Mouse (Mus musculus) midbrain, embryonic 14.5 days (tissue): ENCODE data around the gene Zwilch. TPM values are rescaled to one million over a fixed set of nuclear protein-coding genes. Genes with fewer than 3 reads are reported as not detected.
"Not testable (repeated sequence)": the region's sequence is repeated elsewhere in the genome, so short reads cannot be mapped to it uniquely, and the experiment has no call there.

ENCODE experiments used
- ATAC-seq: fragments of 200-750 bp; cut with Nextera tagmentation; 2 replicates; pipeline ENCODE4 v1.8.0; 2017; ENCODE audit warnings: moderate number of reproducible peaks, moderate library complexity; ENCODE audit not compliant: low FRiP score, low TSS enrichment
- DNase-seq: peaks from one replicate; pipeline ENCODE4 v3.0.0-alpha.2; 2015
- H3K27ac ChIP-seq: fragments of 300-500 bp; sonication (generic); replicated peaks from 2 replicates; pipeline ENCODE4 v1.5.1; 2014; ENCODE audit warnings: mild to moderate bottlenecking, low read depth, low read length, moderate library complexity
- H3K27me3 ChIP-seq: fragments of 300-500 bp; sonication (generic); 2 replicates; pipeline ENCODE4 v1.6.1; 2014; ENCODE audit warnings: low read length, control low read depth, mixed read lengths; ENCODE audit not compliant: control insufficient read depth, insufficient read depth
- H3K36me3 ChIP-seq: fragments of 300-500 bp; sonication (generic); 2 replicates; pipeline ENCODE4 v1.6.1; 2014; ENCODE audit warnings: low read length, control low read depth; ENCODE audit not compliant: control insufficient read depth, insufficient read depth
- H3K4me1 ChIP-seq: fragments of 300-500 bp; sonication (generic); 2 replicates; pipeline ENCODE4 v1.6.1; 2014; ENCODE audit warnings: mild to moderate bottlenecking, antibody characterized with exemption, low read length, control low read depth; ENCODE audit not compliant: control insufficient read depth, insufficient read depth
- H3K4me2 ChIP-seq: fragments of 300-500 bp; sonication (generic); 2 replicates; pipeline ENCODE4 v1.6.1; 2014; ENCODE audit warnings: mild to moderate bottlenecking, low read length, moderate library complexity
- H3K4me3 ChIP-seq: fragments of 300-500 bp; sonication (generic); replicated peaks from 2 replicates; pipeline ENCODE4 v1.5.1; 2014; ENCODE audit warnings: low read depth, low read length
- H3K9ac ChIP-seq: fragments of 300-500 bp; sonication (generic); replicated peaks from 2 replicates; pipeline ENCODE4 v1.6.1; 2014; ENCODE audit warnings: mild to moderate bottlenecking, low read length, moderate library complexity
- H3K9me3 ChIP-seq: fragments of 300-500 bp; sonication (generic); 2 replicates; pipeline ENCODE4 v1.6.1; 2016; ENCODE audit warnings: low read length, control low read depth, mixed read lengths; ENCODE audit not compliant: control insufficient read depth
- WGBS: fragments of 180-500 bp; shearing (Covaris S2); extraction: QIAGEN DNeasy Blood & Tissue Kit; methylation state at CpG from one replicate; pipeline ENCODE4 v1.1.7; 2014; 5-methylcytosine and 5-hydroxymethylcytosine counted together
- polyA plus RNA-seq: library from polyadenylated mRNA; unstranded; fragments of >200 nt; fragmentation: Nextera tagmentation; extraction: Ambion mirVana; gene quantifications from 2 replicates; pipeline ENCODE4 v1.2.1, GENCODE M21; 2014

The Zwilch gene
- polyA plus RNA-seq, 1 experiment from 2014 or later, result 6.8 TPM

GRCm38 (mm10) chr9:64216090-64216489 lies 43.2 kb upstream of the Zwilch start:
- Histone ChIP-seq H3K4me3 (no peak overlapping the region), H3K36me3 (peaks cover 13% of the 10 kb centered on the region; the same call in 1 of the 2 replicates), H3K27ac (no peak overlapping the region), H3K4me1 (no peaks in the 10 kb centered on the region), H3K9ac (no peak overlapping the region), H3K27me3 (no peaks in the 10 kb centered on the region), H3K9me3 (no peaks in the 10 kb centered on the region), H3K4me2 (no peak overlapping the region)
- DNase-seq, result no peak
- WGBS, result 87% methylated on average over 4 of the region's 4 CpGs
- no peak for ATAC-seq

GRCm38 (mm10) chr9:64214452-64214851 lies 41.5 kb upstream of the Zwilch start:
- Histone ChIP-seq H3K9me3 (no peaks in the 10 kb centered on the region), H3K27ac (no peak overlapping the region), H3K4me1 (no peaks in the 10 kb centered on the region), H3K36me3 (peaks cover 22% of the 10 kb centered on the region; the same call in 1 of the 2 replicates), H3K9ac (no peak overlapping the region), H3K4me3 (no peak overlapping the region), H3K27me3 (no peaks in the 10 kb centered on the region), H3K4me2 (no peak overlapping the region)
- 93% methylated on average over 17 of the region's 17 CpGs for WGBS
- DNase-seq (no peak), ATAC-seq (no peak)

- H3K4me2 ChIP-seq, result no peak overlapping the region
- H3K9me3 ChIP-seq, result no peaks in the 10 kb centered on the region
- no peaks in the 10 kb centered on the region for H3K27me3 ChIP-seq
- no peak overlapping the region for H3K27ac ChIP-seq
- H3K36me3 ChIP-seq, result peaks cover 33% of the 10 kb centered on the region
- no peak overlapping the region for H3K9ac ChIP-seq
- no peak overlapping the region for H3K4me3 ChIP-seq
- WGBS, result 89% methylated on average over 3 of the region's 3 CpGs
- H3K4me1 ChIP-seq, result no peaks in the 10 kb centered on the region
- DNase-seq (no peak), ATAC-seq (no peak)
Observed at GRCm38 (mm10) chr9:64207509-64208084, 34.7 kb upstream of the Zwilch start.

- Histone ChIP-seq H3K27ac (no peak overlapping the region), H3K4me3 (no peak overlapping the region), H3K9ac (no peak overlapping the region), H3K4me1 (no peaks in the 10 kb centered on the region), H3K36me3 (peaks cover 17% of the 10 kb centered on the region), H3K27me3 (no peaks in the 10 kb centered on the region), H3K9me3 (no peaks in the 10 kb centered on the region), H3K4me2 (no peak overlapping the region)
- ATAC-seq, result no peak
- no peak for DNase-seq
Observed at GRCm38 (mm10) chr9:64202866-64203265, 30.0 kb upstream of the Zwilch start.

- DNase-seq, result no peak
- Histone ChIP-seq H3K27ac (no peak overlapping the region), H3K4me1 (no peaks in the 10 kb centered on the region), H3K9ac (no peak overlapping the region), H3K9me3 (no peaks in the 10 kb centered on the region), H3K4me2 (no peak overlapping the region), H3K4me3 (no peak overlapping the region), H3K27me3 (no peaks in the 10 kb centered on the region), H3K36me3 (peaks cover 17% of the 10 kb centered on the region)
- no peak for ATAC-seq
Observed at GRCm38 (mm10) chr9:64202331-64202730, 29.4 kb upstream of the Zwilch start.

- DNase-seq (no peak), ATAC-seq (no peak)
- Histone ChIP-seq H3K27me3 (no peaks in the 10 kb centered on the region), H3K9me3 (no peaks in the 10 kb centered on the region), H3K27ac (no peak overlapping the region), H3K4me1 (no peaks in the 10 kb centered on the region), H3K9ac (no peak overlapping the region), H3K4me3 (no peak overlapping the region), H3K36me3 (peaks cover 17% of the 10 kb centered on the region), H3K4me2 (no peak overlapping the region)
- 85% methylated on average over 2 of the region's 2 CpGs for WGBS
Observed at GRCm38 (mm10) chr9:64199897-64200296, 27.0 kb upstream of the Zwilch start.

GRCm38 (mm10) chr9:64198763-64199418 lies 26.0 kb upstream of the Zwilch start:
- not testable (repeated sequence) for H3K4me3 ChIP-seq, H3K4me1 ChIP-seq, ATAC-seq, H3K27ac ChIP-seq, H3K9me3 ChIP-seq, H3K4me2 ChIP-seq, H3K9ac ChIP-seq, H3K27me3 ChIP-seq, DNase-seq
- WGBS, result 92% methylated on average over 7 of the region's 7 CpGs
- H3K36me3 ChIP-seq, result peaks cover 10% of the 10 kb centered on the region

- ATAC-seq, result no peak
Observed at GRCm38 (mm10) chr9:64198068-64198762, 25.3 kb upstream of the Zwilch start.

GRCm38 (mm10) chr9:64197524-64197923 lies 24.6 kb upstream of the Zwilch start:
- no peak for DNase-seq
- Histone ChIP-seq H3K4me1 (no peaks in the 10 kb centered on the region), H3K9ac (no peak overlapping the region), H3K4me3 (no peak overlapping the region), H3K36me3 (peaks cover 8% of the 10 kb centered on the region), H3K4me2 (no peak overlapping the region), H3K27ac (no peak overlapping the region), H3K9me3 (no peaks in the 10 kb centered on the region), H3K27me3 (no peaks in the 10 kb centered on the region)
- 87% methylated on average over 8 of the region's 8 CpGs for WGBS
- ATAC-seq, result no peak

More at GRCm38 (mm10) chr9:64198068-64198762, 25.3 kb upstream of the Zwilch start:
- Histone ChIP-seq H3K27me3 (no peaks in the 10 kb centered on the region), H3K4me1 (no peaks in the 10 kb centered on the region), H3K4me3 (no peak overlapping the region), H3K27ac (no peak overlapping the region), H3K36me3 (peaks cover 9% of the 10 kb centered on the region), H3K9ac (no peak overlapping the region), H3K4me2 (no peak overlapping the region), H3K9me3 (no peaks in the 10 kb centered on the region)
- no peak for DNase-seq
- WGBS, result 95% methylated on average over 5 of the region's 5 CpGs
